Mouse (Mus musculus): ENCODE measurements around the gene Prkcz. TPM values are rescaled to one million over a fixed set of nuclear protein-coding genes. Genes with fewer than 3 reads are reported as not detected.

Prkcz gene
- total and polyA plus RNA-seq, 3 experiments = 0.16 to 11.8 (median 1.6) TPM

- Histone ChIP-seq H3K4me1 (ENCODE audit: control insufficient read depth in 1 of 2, insufficient read depth in 2 of 2) (peaks cover 0 to 5% of the 10 kb centered on the region in 2 experiments; a peak in 1 of 4 replicates), H3K36me3 (replicated peaks in 1 of 2; ENCODE audit: control insufficient read depth in 1 of 2, insufficient read depth in 1 of 2, low read length in 1 of 2) (no peaks in the 10 kb centered on the region), H3K79me2 (replicated peaks; ENCODE audit: control insufficient read depth, extremely low read depth, insufficient read depth, poor library complexity, severe bottlenecking) (no peaks in the 10 kb centered on the region), H3K27me3 (replicated peaks) (peaks cover 82% of the 10 kb centered on the region), H3K4me2 (ENCODE audit: insufficient read depth, low read depth, poor library complexity, severe bottlenecking) (no peak overlapping the region), H3K9ac (ENCODE audit: insufficient read depth, low read depth) (no peak overlapping the region), H3K4me3 (replicated peaks in 1 of 3; ENCODE audit: low read depth in 2 of 3, low read length in 2 of 3, poor library complexity in 1 of 3) (no peak overlapping the region), H3K9me3 (replicated peaks; ENCODE audit: low read length) (no peaks in the 10 kb centered on the region), H3K27ac (ENCODE audit: insufficient read depth, low read depth) (no peak overlapping the region)
- dilution Hi-C loops (cut with MboI; ENCODE audit: extremely low pct_ligation_motif_present, extremely low pct_unique_long_range_greater_than_20kb, low sequenced_read_pairs) = no loop called here
- TF ChIP-seq MAZ (IDR thresholded peaks at IDR 0.05; ENCODE audit: low read depth, low read length) (no peak), CHD1 (IDR thresholded peaks at IDR 0.05; ENCODE audit: low read depth, low read length) (no peak), BHLHE40 (IDR thresholded peaks at IDR 0.05; ENCODE audit: low read depth, low read length) (no peak), EP300 (IDR thresholded peaks at IDR 0.05; ENCODE audit: low read length) (no peak), JUND (conservative IDR thresholded peaks at IDR 0.05; ENCODE audit: low read depth, low read length) (no peak), CHD2 (IDR thresholded peaks at IDR 0.05; ENCODE audit: low read length) (no peak), RAD21 (IDR thresholded peaks at IDR 0.05; ENCODE audit: low read depth, low read length) (no peak), MAX (IDR thresholded peaks at IDR 0.05; ENCODE audit: low read length) (no peak), MYC (IDR thresholded peaks at IDR 0.05; ENCODE audit: low read depth, low read length) (no peak)
- in situ Hi-C loops (cut with MboI; ENCODE audit: low pct_ligation_motif_present, low pct_unique_long_range_greater_than_20kb, low sequenced_read_pairs) = no loop called here
- no peak for DNase-seq (ENCODE audit: extremely low read depth)
Measured at GRCm38 (mm10) chr4:155343415-155344298, 17.5 kb downstream of the Prkcz start.

- in situ Hi-C loops (cut with MboI; ENCODE audit: low pct_ligation_motif_present, low pct_unique_long_range_greater_than_20kb, low sequenced_read_pairs) = no loop called here
- H3K9ac ChIP-seq (ENCODE audit: insufficient read depth, low read depth) = no peak overlapping the region
- no peak overlapping the region for H3K4me2 ChIP-seq (ENCODE audit: insufficient read depth, low read depth, poor library complexity, severe bottlenecking)
- no peaks in the 10 kb centered on the region for H3K9me3 ChIP-seq (replicated peaks; ENCODE audit: low read length)
- dilution Hi-C loops (cut with MboI; ENCODE audit: extremely low pct_ligation_motif_present, extremely low pct_unique_long_range_greater_than_20kb, low sequenced_read_pairs) = no loop called here
- no peak overlapping the region for H3K27ac ChIP-seq (ENCODE audit: insufficient read depth, low read depth)
- no peaks in the 10 kb centered on the region for H3K36me3 ChIP-seq (replicated peaks in 1 of 2; ENCODE audit: control insufficient read depth in 1 of 2, insufficient read depth in 1 of 2, low read length in 1 of 2)
- H3K4me3 ChIP-seq (replicated peaks in 1 of 3; ENCODE audit: low read depth in 2 of 3, low read length in 2 of 3, poor library complexity in 1 of 3) = no peak overlapping the region
- no peaks in the 10 kb centered on the region for H3K79me2 ChIP-seq (replicated peaks; ENCODE audit: control insufficient read depth, extremely low read depth, insufficient read depth, poor library complexity, severe bottlenecking)
- no peak for TF ChIP-seq TBP (conservative IDR thresholded peaks at IDR 0.05; ENCODE audit: low read depth, low read length)
- TF ChIP-seq ZNF384 (IDR thresholded peaks at IDR 0.05; ENCODE audit: low read depth, low read length) = no peak
- TF ChIP-seq USF1 (IDR thresholded peaks at IDR 0.05; ENCODE audit: low read depth, low read length) = no peak
- TF ChIP-seq RCOR1 (conservative IDR thresholded peaks at IDR 0.05; ENCODE audit: low read depth, low read length) = no peak
- TF ChIP-seq ZMIZ1 (IDR thresholded peaks at IDR 0.05; ENCODE audit: low read depth, low read length) = no peak
- H3K4me1 ChIP-seq (ENCODE audit: control insufficient read depth in 1 of 2, insufficient read depth in 2 of 2) = no peaks in the 10 kb centered on the region
- DNase-seq (ENCODE audit: extremely low read depth) = no peak
- peaks cover 67% of the 10 kb centered on the region for H3K27me3 ChIP-seq (replicated peaks)
Measured at GRCm38 (mm10) chr4:155336284-155337050, 24.7 kb downstream of the Prkcz start.
